Comparison of ENCODE assay signal across 8 mouse cellular contexts in the genomic region with DNA sequence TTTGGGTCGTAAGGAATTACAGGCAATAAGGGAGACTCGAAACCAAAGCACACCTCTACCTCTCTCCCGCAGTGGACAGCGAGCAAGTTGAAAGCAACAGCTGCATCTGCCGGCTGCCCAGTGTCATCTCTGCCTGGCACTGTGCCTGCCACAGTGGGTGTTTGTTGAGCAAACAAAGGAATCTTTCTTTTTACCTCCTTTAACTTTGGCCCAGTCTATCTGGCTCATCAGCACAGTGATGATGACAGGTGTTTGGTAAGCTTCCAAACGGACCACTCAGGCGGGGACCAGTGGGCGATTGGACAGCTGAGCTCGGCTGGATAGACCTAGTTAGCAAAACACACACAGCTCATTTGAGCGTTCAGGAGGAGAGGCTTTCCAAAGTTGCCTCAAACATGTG.
DNase-seq lines count a peak whose midpoint lies in the region; ATAC-seq lines count a peak whose summit lies in the region.
"Had no signal": no experiment of that assay in that cellular context is flagged by ENCODE, and none has a peak within 500 bp of the region (broad histone marks: within the 10 kb centered on the region; RNA-seq: fewer than 3 reads in every experiment).

No protein-coding gene starts in this region.

- WGBS in kidney, embryonic 15.5 days, result 76% methylated on average over 10 of the region's 10 CpGs

- H3K4me2 ChIP-seq in kidney, embryonic 15.5 days, result no peak overlapping the region
- H3K4me2 ChIP-seq: neural tube, embryonic 12.5 days had no signal

- no peaks in the 10 kb centered on the region for H3K27me3 ChIP-seq in kidney, embryonic 15.5 days
- H3K27me3 ChIP-seq: neural tube, embryonic 12.5 days had no signal

- no peak overlapping the region for H3K27ac ChIP-seq in kidney, embryonic 15.5 days
- H3K27ac ChIP-seq: neural tube, embryonic 12.5 days had no signal

- no peak for ATAC-seq in kidney, embryonic 15.5 days (replicated peaks; ENCODE audit: low FRiP score)
- ATAC-seq in megakaryocyte-erythroid progenitor cell, adult 5-6 weeks (replicated peaks; ENCODE audit: low FRiP score, low TSS enrichment, poor library complexity, severe bottlenecking), result no peak

- H3K9ac ChIP-seq in kidney, embryonic 15.5 days, result no peak overlapping the region
- H3K9ac ChIP-seq: neural tube, embryonic 12.5 days had no signal

- no peaks in the 10 kb centered on the region for H3K4me1 ChIP-seq in kidney, embryonic 15.5 days
- H3K4me1 ChIP-seq: neural tube, embryonic 12.5 days had no signal

- no peak overlapping the region for H3K4me3 ChIP-seq in kidney, embryonic 15.5 days (replicated peaks)
- H3K4me3 ChIP-seq: neural tube, embryonic 12.5 days had no signal

- no peaks in the 10 kb centered on the region for H3K9me3 ChIP-seq in kidney, embryonic 15.5 days (replicated peaks)
- H3K9me3 ChIP-seq: neural tube, embryonic 12.5 days had no signal

- no peaks in the 10 kb centered on the region for H3K36me3 ChIP-seq in kidney, embryonic 15.5 days
- H3K36me3 ChIP-seq: neural tube, embryonic 12.5 days had no signal

- peak; percentile 5 to 13 for DNase-seq in kidney, postnatal 4 days
- DNase-seq in cerebellum, postnatal 14 days, result peak; percentile 55 to 74
- peak; percentile 23 to 65 for DNase-seq in gastrocnemius, postnatal 4 days (ENCODE audit: low spot score in 2 of 2)
- peak; percentile 40 for DNase-seq in right cerebral cortex, adult 18-20 months
- DNase-seq in embryo, embryonic 11 days, result no peak
